Mouse (Mus musculus) ES-Bruce4 (cell line): ENCODE measurements around the gene Myo15b. TPM values are rescaled to one million over a fixed set of nuclear protein-coding genes. Genes with fewer than 3 reads are reported as not detected.
A peak's percentile ranks its signal among the peaks of the same experiment; 100 is the strongest.

Experiments
- H3K27ac ChIP-seq: 2 replicates; pipeline ENCODE4 v1.5.1; 2012; ENCODE audit warnings: low read length, inconsistent platforms; ENCODE audit not compliant: insufficient read depth
- H3K27me3 ChIP-seq: 2 replicates; pipeline ENCODE4 v1.6.1; 2012; ENCODE audit warnings: mild to moderate bottlenecking, low read length, inconsistent platforms; ENCODE audit not compliant: control insufficient read depth, poor library complexity, insufficient read depth, severe bottlenecking
- H3K36me3 ChIP-seq: 2 replicates; pipeline ENCODE4 v1.6.1; 2012; ENCODE audit warnings: inconsistent platforms, mild to moderate bottlenecking, low read length, moderate library complexity; ENCODE audit not compliant: control insufficient read depth, poor library complexity, insufficient read depth, severe bottlenecking
- H3K4me1 ChIP-seq: one replicate; pipeline ENCODE4 v1.8.1; 2011; ENCODE audit warnings: low read length; ENCODE audit not compliant: control insufficient read depth, insufficient read depth
- H3K4me3 ChIP-seq: 2 replicates; pipeline ENCODE4 v1.5.1; 2011; ENCODE audit warnings: low read depth, mild to moderate bottlenecking, low read length
- H3K9ac ChIP-seq: 2 replicates; pipeline ENCODE4 v1.6.1; 2012; ENCODE audit warnings: low read depth, mild to moderate bottlenecking, inconsistent platforms; ENCODE audit not compliant: poor library complexity, severe bottlenecking
- H3K9me3 ChIP-seq: replicated peaks from 2 replicates; pipeline ENCODE4 v1.6.1; 2012; ENCODE audit warnings: mild to moderate bottlenecking, low read length, inconsistent platforms; ENCODE audit not compliant: control insufficient read depth, poor library complexity, insufficient read depth, severe bottlenecking
- CTCF ChIP-seq: IDR thresholded peaks from one replicate; pipeline ENCODE4 v1.8.1; 2011; ENCODE audit warnings: low read depth, low read length
- EP300 ChIP-seq: IDR thresholded peaks from 2 replicates; pipeline ENCODE4 v1.6.1; 2011; ENCODE audit warnings: low read depth, low read length; ENCODE audit not compliant: insufficient read depth
- POLR2A ChIP-seq: IDR thresholded peaks from one replicate; pipeline ENCODE4 v1.8.1; 2011; ENCODE audit warnings: low read length; ENCODE audit not compliant: insufficient read depth
- polyA plus RNA-seq: library from polyadenylated mRNA; stranded (reverse); fragments of >200 nt; gene quantifications from 2 replicates; pipeline ENCODE4 v1.2.4, GENCODE M21; 2011; ENCODE audit warnings: low read depth; ENCODE audit not compliant: missing spikeins, insufficient read depth, insufficient read length

The Myo15b gene
- polyA plus RNA-seq, 1 experiment: 1.6 TPM

DNA sequence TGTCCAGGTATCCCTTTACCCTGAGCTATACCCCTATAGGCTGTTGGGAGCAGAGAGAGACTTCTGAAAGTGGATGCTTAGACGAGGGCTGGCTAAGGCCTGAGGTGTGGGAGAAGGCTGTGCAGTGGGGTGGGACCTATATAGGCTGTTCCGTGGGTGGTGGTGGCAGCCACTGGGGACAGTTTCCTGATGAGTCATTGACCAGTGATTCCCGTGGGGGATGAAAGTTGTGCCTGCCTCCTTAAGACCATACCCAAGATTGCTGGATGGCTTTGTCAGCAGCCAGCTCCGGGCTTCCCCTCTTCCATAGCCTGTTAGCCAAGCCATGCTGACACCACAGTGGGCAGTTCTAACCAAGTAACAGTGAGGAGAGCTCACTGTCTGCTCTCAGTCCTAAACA, 37.2 kb upstream of the Myo15b start:
- Histone ChIP-seq H3K9me3 (no peaks in the 10 kb centered on the region), H3K36me3 (peaks cover 10% of the 10 kb centered on the region; the same call in 1 of the 2 replicates), H3K9ac (no peak overlapping the region), H3K4me3 (no peak overlapping the region), H3K27me3 (no peaks in the 10 kb centered on the region), H3K27ac (no peak overlapping the region), H3K4me1 (no peaks in the 10 kb centered on the region)
- TF ChIP-seq CTCF: no peak
- no peak for TF ChIP-seq EP300
- TF ChIP-seq POLR2A: no peak

DNA sequence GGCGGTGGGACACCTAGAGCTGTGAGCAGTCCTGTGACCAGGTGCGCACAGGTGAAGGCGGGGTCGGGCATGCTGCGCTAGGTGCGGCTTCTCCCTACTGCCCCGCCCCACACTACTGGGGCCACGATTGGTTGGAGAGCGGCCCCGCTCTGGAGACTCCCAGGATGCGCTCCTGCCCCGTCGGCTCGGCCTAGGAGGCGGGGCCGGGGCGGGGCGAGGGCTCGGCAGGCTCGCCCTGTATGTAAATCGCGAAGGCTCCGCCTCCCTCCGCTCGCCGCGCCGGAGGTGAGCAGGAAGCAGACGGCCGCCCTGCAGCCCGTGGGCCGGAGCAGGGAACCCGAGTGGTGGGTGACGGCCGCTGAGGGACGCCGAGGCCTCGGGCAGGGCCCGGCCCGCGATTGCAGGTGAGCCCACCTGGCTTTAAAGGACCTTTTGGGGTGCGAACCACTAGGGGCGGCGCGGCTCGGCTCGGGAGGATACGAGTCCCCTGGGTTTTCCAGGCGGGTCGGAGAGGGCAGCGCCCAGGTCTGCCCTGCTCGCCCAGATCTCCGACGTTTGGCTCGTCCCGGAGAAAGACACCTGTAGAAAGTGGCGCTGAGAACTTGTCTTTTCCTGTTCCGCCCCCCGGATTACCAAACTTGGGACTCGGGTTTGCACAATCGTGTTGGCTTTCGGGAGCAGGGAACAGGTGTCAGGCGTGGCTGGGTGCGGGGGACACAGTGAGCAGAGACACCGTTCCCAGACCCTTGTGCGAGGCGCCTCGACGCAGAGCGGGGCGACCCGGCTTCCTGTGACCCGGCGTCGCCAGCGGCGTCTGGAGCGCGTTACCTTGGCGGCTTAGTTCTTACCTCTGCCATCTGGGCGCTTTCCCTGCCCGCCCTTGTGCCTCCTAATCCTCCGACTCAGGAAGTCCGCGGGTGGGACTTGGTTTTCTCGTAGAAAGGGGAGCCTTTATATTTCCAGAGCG, 34.1 kb upstream of the Myo15b start, which contains the start of gene Llgl2:
TSS of gene Llgl2 (plus strand) at position 276 of the 967 bp plus-strand sequence.
- Histone ChIP-seq H3K9me3 (no peaks in the 10 kb centered on the region), H3K27me3 (no peaks in the 10 kb centered on the region), H3K9ac (peak within 1 kb of the TSS; percentile 85), H3K27ac (no peak within 1 kb of the TSS), H3K36me3 (peaks cover 8% of the 10 kb centered on the region; the same call in 1 of the 2 replicates), H3K4me1 (peaks cover 3% of the 10 kb centered on the region), H3K4me3 (peak within 1 kb of the TSS; percentile 90)
- TF ChIP-seq POLR2A (peak; percentile 55), EP300 (no peak), CTCF (no peak)

DNA sequence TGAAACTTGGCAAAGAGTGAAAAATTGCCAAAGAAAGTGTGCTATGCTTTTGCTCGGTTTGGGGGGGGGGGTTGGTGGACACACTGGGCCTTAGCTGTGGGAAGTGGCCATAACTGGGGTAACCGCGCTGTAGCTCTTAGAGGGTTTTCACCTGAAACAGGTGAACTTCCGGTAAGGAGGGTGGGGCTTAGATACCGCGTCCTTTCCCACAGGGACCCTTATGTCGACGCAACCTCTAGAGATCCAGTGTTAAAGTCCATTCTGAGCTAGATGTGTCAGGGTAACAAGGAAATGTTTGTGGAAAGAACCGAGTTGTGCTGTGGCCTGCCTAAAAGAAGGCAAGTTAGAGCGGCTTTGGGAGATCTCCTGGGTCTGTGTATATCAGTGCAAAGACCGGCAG, 33.4 kb upstream of the Myo15b start:
- Histone ChIP-seq H3K27ac (no peak overlapping the region), H3K4me1 (peaks cover 6% of the 10 kb centered on the region), H3K9ac (peak overlapping the region; percentile 85), H3K9me3 (no peaks in the 10 kb centered on the region), H3K4me3 (peak overlapping the region; percentile 90), H3K27me3 (no peaks in the 10 kb centered on the region), H3K36me3 (peaks cover 8% of the 10 kb centered on the region; the same call in 1 of the 2 replicates)
- TF ChIP-seq POLR2A: no peak
- TF ChIP-seq EP300: no peak
- no peak for TF ChIP-seq CTCF

DNA sequence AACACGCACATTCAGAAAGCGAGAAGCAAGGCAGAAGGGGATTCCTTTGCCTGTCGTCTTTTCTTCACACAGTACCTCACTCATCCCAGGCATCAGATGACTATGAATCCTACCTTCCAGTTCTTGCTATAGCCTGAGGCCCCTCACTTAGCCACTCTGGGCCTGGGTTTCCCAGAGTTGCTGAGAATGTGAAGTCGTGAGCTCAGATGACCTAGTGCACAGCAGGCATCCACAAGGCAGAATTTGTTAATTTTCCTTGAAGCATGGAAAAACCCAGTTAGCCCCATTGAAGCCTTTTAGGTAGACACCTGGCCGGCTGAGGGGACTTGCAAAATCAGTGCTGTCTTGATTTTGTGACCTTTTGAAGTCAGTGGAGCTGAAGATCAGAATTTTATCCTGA, 31.7 kb upstream of the Myo15b start:
- no peak for TF ChIP-seq EP300
- TF ChIP-seq CTCF: no peak
- TF ChIP-seq POLR2A: no peak
- no peaks in the 10 kb centered on the region for H3K27me3 ChIP-seq
- H3K9ac ChIP-seq: no peak overlapping the region
- peak overlapping the region; percentile 15; the same call in 1 of the 2 replicates for H3K27ac ChIP-seq
- H3K4me1 ChIP-seq: peaks cover 9% of the 10 kb centered on the region
- no peaks in the 10 kb centered on the region for H3K36me3 ChIP-seq
- no peaks in the 10 kb centered on the region for H3K9me3 ChIP-seq
- H3K4me3 ChIP-seq: no peak overlapping the region

DNA sequence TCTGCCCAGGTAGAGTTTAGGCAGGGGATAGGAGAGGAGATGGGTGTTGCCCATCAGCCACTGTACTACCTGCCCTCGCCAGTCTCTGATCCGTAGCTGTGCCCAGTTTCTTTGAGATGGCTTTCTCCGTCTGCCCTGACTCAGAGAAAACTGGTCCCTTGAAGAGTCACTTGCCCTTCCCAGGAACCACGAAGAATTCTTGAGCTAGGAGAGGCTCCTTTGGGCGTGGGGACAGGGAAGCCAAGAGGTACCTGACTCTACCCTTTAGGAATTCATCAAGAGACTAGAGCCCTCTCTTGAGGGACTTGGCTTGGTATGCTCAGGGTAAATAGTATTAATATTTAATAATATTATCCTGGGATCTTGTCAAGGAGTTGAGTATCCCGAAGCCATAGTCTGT, 30.6 kb upstream of the Myo15b start:
- H3K36me3 ChIP-seq: no peaks in the 10 kb centered on the region
- no peak for TF ChIP-seq POLR2A
- TF ChIP-seq CTCF: no peak
- TF ChIP-seq EP300: no peak
- H3K9ac ChIP-seq: no peak overlapping the region
- H3K4me1 ChIP-seq: peaks cover 15% of the 10 kb centered on the region
- H3K27ac ChIP-seq: no peak overlapping the region
- H3K4me3 ChIP-seq: no peak overlapping the region
- no peaks in the 10 kb centered on the region for H3K27me3 ChIP-seq
- no peaks in the 10 kb centered on the region for H3K9me3 ChIP-seq

DNA sequence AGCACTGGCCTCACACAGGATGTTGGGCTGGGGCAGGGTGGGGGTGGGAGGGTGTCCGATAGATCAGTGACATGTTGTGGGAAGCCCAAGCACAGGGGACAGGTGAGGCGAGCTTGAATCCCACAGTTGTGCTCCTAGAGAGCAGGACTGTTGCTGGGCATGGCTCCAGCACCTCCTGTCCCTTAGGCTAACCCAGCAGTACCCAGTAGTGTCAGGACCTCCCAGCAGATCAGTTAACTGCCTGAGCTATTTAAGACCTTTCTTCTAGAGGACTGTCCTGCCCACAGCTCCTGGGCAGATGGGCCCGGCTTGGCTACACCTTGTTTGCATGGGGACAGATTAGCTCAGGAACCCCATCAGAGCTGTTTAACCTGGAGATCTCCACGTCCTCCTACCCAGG, 29.2 kb upstream of the Myo15b start:
- Histone ChIP-seq H3K36me3 (no peaks in the 10 kb centered on the region), H3K4me3 (no peak overlapping the region), H3K9ac (no peak overlapping the region), H3K27me3 (no peaks in the 10 kb centered on the region), H3K9me3 (no peaks in the 10 kb centered on the region), H3K27ac (peak overlapping the region; percentile 1; the same call in 1 of the 2 replicates), H3K4me1 (peaks cover 15% of the 10 kb centered on the region)
- no peak for TF ChIP-seq POLR2A
- no peak for TF ChIP-seq EP300
- no peak for TF ChIP-seq CTCF
